Mouse (Mus musculus): ENCODE measurements around the gene Pcp2. TPM values are rescaled to one million over a fixed set of nuclear protein-coding genes. Genes with fewer than 3 reads are reported as not detected.
"Not testable (repeated sequence)": the region's sequence is repeated elsewhere in the genome, so short reads cannot be mapped to it uniquely, and the experiment has no call there.

The Pcp2 gene
- total RNA-seq, 4 experiments from 2014 or later, result not detected

GRCm38 (mm10) chr8:3621199-3621970, 4.0 kb downstream of the Pcp2 start, which contains the start of the genes Xab2 and Pet100:
Gene Xab2 (minus strand): TSS chr8:3621316.
Gene Pet100 (plus strand): TSS chr8:3621548.
- peak; percentile 99 for DNase-seq (ENCODE audit: low spot score in 2 of 2)

- DNase-seq (ENCODE audit: low spot score in 2 of 2), result no peak
Observed at GRCm38 (mm10) chr8:3609816-3610150, 15.6 kb downstream of the Pcp2 start.

- DNase-seq (ENCODE audit: low spot score in 2 of 2), result no peak
Observed at GRCm38 (mm10) chr8:3609046-3609815, 16.1 kb downstream of the Pcp2 start.

- peak in 1 of 2 experiments; percentile 55 for DNase-seq (ENCODE audit: low spot score in 2 of 2)
Observed at GRCm38 (mm10) chr8:3607822-3608221, 17.5 kb downstream of the Pcp2 start.

- DNase-seq (ENCODE audit: low spot score in 2 of 2), result no peak
Observed at GRCm38 (mm10) chr8:3606593-3606992, 18.8 kb downstream of the Pcp2 start.

GRCm38 (mm10) chr8:3603439-3603838, 21.9 kb downstream of the Pcp2 start:
- DNase-seq (ENCODE audit: low spot score in 2 of 2), result no peak

GRCm38 (mm10) chr8:3600401-3600800, 24.9 kb downstream of the Pcp2 start:
- DNase-seq (ENCODE audit: low spot score in 2 of 2), result no peak

- DNase-seq (ENCODE audit: low spot score in 2 of 2), result no peak
Observed at GRCm38 (mm10) chr8:3599219-3599618, 26.1 kb downstream of the Pcp2 start.

- no peak for DNase-seq (ENCODE audit: low spot score in 2 of 2)
Observed at GRCm38 (mm10) chr8:3598054-3598453, 27.3 kb downstream of the Pcp2 start.

GRCm38 (mm10) chr8:3594466-3594865, 30.9 kb downstream of the Pcp2 start:
- DNase-seq (ENCODE audit: low spot score in 2 of 2), result no peak

- no peak for DNase-seq (ENCODE audit: low spot score in 2 of 2)
Observed at GRCm38 (mm10) chr8:3593470-3593869, 31.9 kb downstream of the Pcp2 start.

- no peak for DNase-seq (ENCODE audit: low spot score in 2 of 2)
Observed at GRCm38 (mm10) chr8:3588258-3588633, 37.1 kb downstream of the Pcp2 start.

- peak; percentile 58 to 64 for DNase-seq (ENCODE audit: low spot score in 2 of 2)
Observed at GRCm38 (mm10) chr8:3587391-3588257, 37.7 kb downstream of the Pcp2 start.

GRCm38 (mm10) chr8:3586993-3587390, 38.4 kb downstream of the Pcp2 start, which contains the start of gene Camsap3:
Gene Camsap3 (plus strand): TSS chr8:3587293.
- no peak for DNase-seq (ENCODE audit: low spot score in 2 of 2)

- no peak for DNase-seq (ENCODE audit: low spot score in 2 of 2)
Observed at GRCm38 (mm10) chr8:3586452-3586851, 38.9 kb downstream of the Pcp2 start.

- not testable (repeated sequence) for DNase-seq (ENCODE audit: low spot score in 2 of 2)
Observed at GRCm38 (mm10) chr8:3581961-3582360, 43.4 kb downstream of the Pcp2 start.

- DNase-seq (ENCODE audit: low spot score in 2 of 2), result no peak
Observed at GRCm38 (mm10) chr8:3579390-3580364, 45.7 kb downstream of the Pcp2 start.

- DNase-seq (ENCODE audit: low spot score in 2 of 2), result no peak
Observed at GRCm38 (mm10) chr8:3576211-3576960, 49.0 kb downstream of the Pcp2 start.

- DNase-seq (ENCODE audit: low spot score in 2 of 2), result no peak
Observed at GRCm38 (mm10) chr8:3574546-3574945, 50.8 kb downstream of the Pcp2 start.

Data from layer of hippocampus, adult 8-10 months (tissue).